Mouse (Mus musculus) E14TG2a.4 (cell line): ENCODE measurements around the gene Megf11.

Experiments used
- H3K27me3 ChIP-seq: 2 replicates; pipeline ENCODE4 v1.6.1; 2014; ENCODE audit warnings: low read length, control low read depth; ENCODE audit not compliant: insufficient read depth
- H3K36me3 ChIP-seq: 2 replicates; pipeline ENCODE4 v1.6.1; 2014; ENCODE audit warnings: low read length, control low read depth; ENCODE audit not compliant: insufficient read depth
- H3K4me1 ChIP-seq: replicated peaks from 2 replicates; pipeline ENCODE4 v1.6.1; 2014; ENCODE audit warnings: low read depth, low read length, control low read depth
- H3K4me3 ChIP-seq: replicated peaks from 2 replicates; pipeline ENCODE4 v1.5.1; 2014; ENCODE audit warnings: mild to moderate bottlenecking, low read length
- H3K9me3 ChIP-seq: 2 replicates; pipeline ENCODE4 v1.6.1; 2014; ENCODE audit warnings: low read length, control low read depth
- CTCF ChIP-seq: conservative IDR thresholded peaks from 2 replicates; pipeline ENCODE4 v1.5.1; 2014; ENCODE audit warnings: low read length
- NANOG ChIP-seq: IDR thresholded peaks from 2 replicates; pipeline ENCODE4 v1.6.1; 2014; ENCODE audit warnings: borderline replicate concordance, low read length, mixed read lengths
- POU5F1 ChIP-seq: IDR thresholded peaks from 2 replicates; pipeline ENCODE4 v1.6.1; 2014; ENCODE audit warnings: low read length, borderline replicate concordance

Gene Megf11

GRCm38 (mm10) chr9:64639664-64640063 lies 254.2 kb downstream of the Megf11 start:
- H3K4me1 ChIP-seq: peaks cover 55% of the 10 kb centered on the region
- peak; percentile 80 for TF ChIP-seq CTCF
- TF ChIP-seq NANOG: no peak
- no peak overlapping the region for H3K4me3 ChIP-seq
- H3K36me3 ChIP-seq: no peaks in the 10 kb centered on the region
- peaks cover 50% of the 10 kb centered on the region for H3K27me3 ChIP-seq
- H3K9me3 ChIP-seq: no peaks in the 10 kb centered on the region

GRCm38 (mm10) chr9:64644129-64644528 lies 258.7 kb downstream of the Megf11 start:
- Histone ChIP-seq H3K9me3 (no peaks in the 10 kb centered on the region), H3K36me3 (no peaks in the 10 kb centered on the region), H3K4me1 (peaks cover 30% of the 10 kb centered on the region), H3K27me3 (peaks cover 37% of the 10 kb centered on the region), H3K4me3 (no peak overlapping the region)
- no peak for TF ChIP-seq CTCF
- peak; percentile 48; the same call in 1 of the 2 replicates for TF ChIP-seq NANOG
- TF ChIP-seq POU5F1: no peak

GRCm38 (mm10) chr9:64645462-64645861 lies 260.0 kb downstream of the Megf11 start:
- Histone ChIP-seq H3K27me3 (peaks cover 36% of the 10 kb centered on the region), H3K4me1 (peaks cover 36% of the 10 kb centered on the region), H3K4me3 (no peak overlapping the region), H3K9me3 (no peaks in the 10 kb centered on the region), H3K36me3 (no peaks in the 10 kb centered on the region)
- no peak for TF ChIP-seq CTCF
- TF ChIP-seq NANOG: no peak
- no peak for TF ChIP-seq POU5F1

GRCm38 (mm10) chr9:64649393-64649792 lies 264.0 kb downstream of the Megf11 start:
- Histone ChIP-seq H3K36me3 (0 out of 2 replicates have a peak, but pooled peaks cover 4% of the 10 kb centered on the region), H3K27me3 (peaks cover 15% of the 10 kb centered on the region; the same call in 1 of the 2 replicates), H3K4me1 (peaks cover 56% of the 10 kb centered on the region), H3K4me3 (no peak overlapping the region), H3K9me3 (peaks cover 6% of the 10 kb centered on the region)
- no peak for TF ChIP-seq NANOG
- no peak for TF ChIP-seq CTCF
- TF ChIP-seq POU5F1: no peak

GRCm38 (mm10) chr9:64649892-64650291 lies 264.5 kb downstream of the Megf11 start:
- no peak overlapping the region for H3K4me3 ChIP-seq
- H3K36me3 ChIP-seq: 0 out of 2 replicates have a peak, but pooled peaks cover 4% of the 10 kb centered on the region
- H3K27me3 ChIP-seq: peaks cover 15% of the 10 kb centered on the region; the same call in 1 of the 2 replicates
- H3K9me3 ChIP-seq: peaks cover 6% of the 10 kb centered on the region
- TF ChIP-seq CTCF: no peak
- TF ChIP-seq NANOG: no peak
- TF ChIP-seq POU5F1: no peak
- H3K4me1 ChIP-seq: peaks cover 51% of the 10 kb centered on the region

GRCm38 (mm10) chr9:64651181-64651580 lies 265.8 kb downstream of the Megf11 start:
- Histone ChIP-seq H3K4me3 (no peak overlapping the region), H3K4me1 (peaks cover 52% of the 10 kb centered on the region), H3K9me3 (peaks cover 6% of the 10 kb centered on the region), H3K27me3 (peaks cover 10% of the 10 kb centered on the region; the same call in 1 of the 2 replicates), H3K36me3 (0 out of 2 replicates have a peak, but pooled peaks cover 4% of the 10 kb centered on the region)
- TF ChIP-seq POU5F1 (no peak), NANOG (no peak), CTCF (no peak)

GRCm38 (mm10) chr9:64651689-64652088 lies 266.3 kb downstream of the Megf11 start:
- Histone ChIP-seq H3K36me3 (0 out of 2 replicates have a peak, but pooled peaks cover 4% of the 10 kb centered on the region), H3K4me1 (peaks cover 52% of the 10 kb centered on the region), H3K9me3 (peaks cover 6% of the 10 kb centered on the region), H3K4me3 (no peak overlapping the region), H3K27me3 (peaks cover 8% of the 10 kb centered on the region; the same call in 1 of the 2 replicates)
- TF ChIP-seq POU5F1 (no peak), CTCF (no peak)

- H3K36me3 ChIP-seq: 0 out of 2 replicates have a peak, but pooled peaks cover 4% of the 10 kb centered on the region
- TF ChIP-seq POU5F1 (no peak), NANOG (no peak), CTCF (no peak)
- peaks cover 6% of the 10 kb centered on the region for H3K9me3 ChIP-seq
- H3K4me3 ChIP-seq: no peak overlapping the region
- H3K4me1 ChIP-seq: peaks cover 52% of the 10 kb centered on the region
- peaks cover 7% of the 10 kb centered on the region; the same call in 1 of the 2 replicates for H3K27me3 ChIP-seq
These were observed 266.7 kb downstream of the Megf11 start for GRCm38 (mm10) chr9:64652138-64652537.

- Histone ChIP-seq H3K4me3 (no peak overlapping the region), H3K36me3 (0 out of 2 replicates have a peak, but pooled peaks cover 4% of the 10 kb centered on the region), H3K4me1 (peaks cover 52% of the 10 kb centered on the region), H3K27me3 (no peaks in the 10 kb centered on the region), H3K9me3 (peaks cover 6% of the 10 kb centered on the region)
- no peak for TF ChIP-seq CTCF
- TF ChIP-seq NANOG: no peak
- no peak for TF ChIP-seq POU5F1
These were observed 267.5 kb downstream of the Megf11 start for GRCm38 (mm10) chr9:64652841-64653361.
